Mouse (Mus musculus) ovary, postnatal 10 days (tissue): ENCODE data around the gene Dohh.

Source experiments
- DNase-seq: peaks from one replicate; pipeline ENCODE4 v3.0.0; 2022; ENCODE audit warnings: low spot score

Gene Dohh

DNA sequence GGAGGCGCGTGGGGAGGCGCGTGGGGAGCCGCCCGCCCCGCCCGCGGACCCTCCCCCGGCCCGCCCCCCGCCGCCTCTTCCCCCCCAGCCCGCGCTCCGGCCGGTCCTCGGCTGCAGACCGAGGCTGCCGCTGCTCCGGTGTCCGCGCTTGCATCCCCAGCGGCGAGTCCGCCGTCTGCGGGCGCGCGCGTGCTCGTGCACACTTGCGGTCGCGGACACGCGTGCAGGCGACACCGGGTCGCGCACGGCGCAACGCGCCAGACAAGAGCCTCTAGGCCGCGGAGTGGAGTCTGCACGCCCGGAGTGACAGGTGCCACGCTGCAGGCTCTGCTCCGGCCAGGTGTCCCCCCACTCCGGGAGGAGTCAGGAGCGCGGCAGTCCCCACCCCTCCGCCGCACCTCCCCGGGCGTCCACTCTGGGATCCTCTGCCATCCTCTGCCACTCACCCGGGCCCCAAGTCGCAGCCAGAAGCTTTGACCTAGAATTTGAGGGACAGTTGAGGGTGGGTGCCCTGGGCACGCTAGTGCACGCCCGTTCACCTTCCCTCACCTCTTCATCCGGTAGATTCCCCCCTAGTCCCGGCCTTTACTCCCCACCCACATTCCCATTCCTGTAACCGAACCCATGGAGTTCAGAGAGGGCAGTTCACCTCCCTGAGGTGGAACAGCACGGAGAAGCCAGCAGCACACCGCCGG, 46.8 kb downstream of the Dohh start:
- DNase-seq, result no peak

DNA sequence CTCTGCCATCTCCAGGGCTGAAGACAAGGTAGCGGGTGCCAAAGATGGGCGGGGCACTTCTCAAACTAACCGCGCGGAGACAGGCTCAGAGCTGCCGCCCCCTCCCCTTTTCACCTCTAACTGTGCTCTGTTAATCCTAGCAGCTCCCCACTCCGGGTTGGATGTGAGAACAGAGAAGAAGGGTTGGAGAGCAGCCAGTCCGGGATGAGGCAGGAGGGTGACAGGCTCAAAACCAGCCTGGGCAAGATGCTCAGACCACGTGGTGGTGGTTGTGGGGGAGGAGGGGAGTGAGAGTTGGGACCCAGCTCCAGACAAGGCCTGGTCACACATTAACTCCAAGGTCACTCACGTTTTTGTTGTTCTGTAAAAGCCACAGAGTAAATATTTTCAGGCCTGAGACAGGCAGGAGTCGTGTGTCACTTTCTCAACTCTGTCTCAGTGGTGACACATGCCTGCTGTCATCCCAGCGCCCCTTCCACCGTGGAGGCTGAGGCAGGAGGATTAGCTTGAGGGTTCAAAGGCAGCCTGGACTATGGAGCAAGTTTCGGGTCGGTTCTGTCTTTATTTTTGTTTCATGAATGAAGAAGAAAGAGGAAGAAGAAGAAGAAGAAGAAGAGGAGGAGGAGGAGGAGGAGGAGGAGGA, 47.4 kb downstream of the Dohh start:
- no peak for DNase-seq

DNA sequence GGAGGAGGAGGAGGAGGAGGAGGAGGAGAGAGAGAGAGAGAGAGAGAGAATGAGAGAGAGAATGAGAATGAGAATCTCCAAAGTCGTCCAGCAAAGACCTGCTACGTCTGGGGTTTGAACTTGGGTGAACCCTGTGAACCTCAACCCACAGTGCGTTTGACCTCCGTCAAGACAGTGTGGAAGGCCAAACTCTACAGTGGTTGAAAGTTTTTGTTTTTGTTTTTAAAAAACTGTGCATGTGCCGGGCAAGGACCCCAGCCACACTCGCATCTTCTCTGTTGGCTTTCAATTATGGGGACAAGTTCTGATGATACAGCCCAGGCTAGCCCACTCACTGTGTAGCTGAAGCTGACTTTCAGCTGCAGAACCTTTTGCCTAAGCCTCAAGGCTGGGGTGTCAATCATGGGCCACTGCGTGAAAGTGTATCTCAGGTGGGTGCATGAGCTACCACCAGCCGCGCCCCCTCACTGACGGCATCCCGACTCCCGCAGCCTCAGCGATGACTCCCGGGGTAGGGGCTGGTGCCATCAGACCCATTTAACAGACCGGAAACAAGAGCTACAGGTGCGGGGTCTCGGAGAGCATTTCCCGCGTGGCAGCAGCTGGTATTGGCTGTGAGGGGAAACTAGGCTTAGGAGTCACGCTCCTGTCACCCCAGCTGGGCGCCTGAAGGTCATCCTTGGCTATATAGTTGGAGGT, 48.1 kb downstream of the Dohh start:
- no peak for DNase-seq

DNA sequence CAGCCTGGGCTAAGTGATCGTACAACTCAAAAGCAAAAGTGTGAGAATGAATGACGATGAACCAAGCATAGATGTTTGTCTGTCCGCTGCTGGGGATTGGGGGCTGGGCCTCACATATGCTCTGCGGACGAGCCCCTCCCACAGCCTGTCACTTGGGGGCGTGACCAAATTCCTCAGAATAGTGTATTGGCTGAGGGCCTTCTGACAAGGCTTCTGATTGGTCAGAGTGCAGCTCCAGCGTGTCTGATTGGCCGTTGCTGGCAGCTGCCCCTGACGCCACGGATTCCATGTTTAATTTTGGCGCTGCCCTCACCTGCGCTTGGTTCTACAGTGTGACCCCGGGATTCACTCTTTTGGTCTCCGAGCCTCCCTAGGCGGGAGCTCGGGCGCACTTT, 48.6 kb downstream of the Dohh start:
- no peak for DNase-seq

DNA sequence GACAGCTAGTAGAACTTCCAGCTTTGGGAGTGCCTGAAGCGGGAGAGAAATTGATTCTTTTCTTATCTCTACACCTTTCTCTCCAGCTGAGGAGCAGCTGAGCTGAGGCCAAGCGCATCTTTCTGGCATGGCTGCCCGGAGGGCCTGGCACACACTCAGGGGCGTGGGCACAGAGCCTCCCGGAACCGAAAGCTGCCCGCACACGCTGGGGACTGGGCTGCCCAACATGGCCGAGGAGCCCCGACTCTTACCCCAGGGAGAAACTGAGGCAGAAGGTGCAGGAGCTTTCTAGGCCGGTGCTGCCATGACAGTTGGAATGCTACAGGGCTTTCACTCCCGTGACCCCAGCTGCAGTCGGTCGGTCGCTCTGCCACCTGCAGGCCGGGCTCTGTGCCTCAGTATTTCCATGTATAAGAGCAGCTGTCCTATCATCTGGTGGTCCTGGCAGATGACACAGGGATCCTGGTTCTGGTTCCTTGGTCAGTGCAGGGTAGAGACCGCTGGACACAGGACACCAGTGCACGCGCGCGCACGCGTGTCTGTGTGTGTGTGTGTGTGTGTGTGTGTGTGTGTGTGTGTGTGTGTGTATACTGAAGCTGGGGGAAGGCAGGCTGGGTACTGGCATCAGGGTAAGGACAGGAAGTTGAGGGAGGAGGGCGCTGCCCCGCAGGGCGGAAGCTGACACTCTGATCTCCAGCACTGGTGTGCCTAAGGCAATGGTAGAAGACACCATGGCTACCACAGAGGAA, 49.5 kb downstream of the Dohh start:
- no peak for DNase-seq

DNA sequence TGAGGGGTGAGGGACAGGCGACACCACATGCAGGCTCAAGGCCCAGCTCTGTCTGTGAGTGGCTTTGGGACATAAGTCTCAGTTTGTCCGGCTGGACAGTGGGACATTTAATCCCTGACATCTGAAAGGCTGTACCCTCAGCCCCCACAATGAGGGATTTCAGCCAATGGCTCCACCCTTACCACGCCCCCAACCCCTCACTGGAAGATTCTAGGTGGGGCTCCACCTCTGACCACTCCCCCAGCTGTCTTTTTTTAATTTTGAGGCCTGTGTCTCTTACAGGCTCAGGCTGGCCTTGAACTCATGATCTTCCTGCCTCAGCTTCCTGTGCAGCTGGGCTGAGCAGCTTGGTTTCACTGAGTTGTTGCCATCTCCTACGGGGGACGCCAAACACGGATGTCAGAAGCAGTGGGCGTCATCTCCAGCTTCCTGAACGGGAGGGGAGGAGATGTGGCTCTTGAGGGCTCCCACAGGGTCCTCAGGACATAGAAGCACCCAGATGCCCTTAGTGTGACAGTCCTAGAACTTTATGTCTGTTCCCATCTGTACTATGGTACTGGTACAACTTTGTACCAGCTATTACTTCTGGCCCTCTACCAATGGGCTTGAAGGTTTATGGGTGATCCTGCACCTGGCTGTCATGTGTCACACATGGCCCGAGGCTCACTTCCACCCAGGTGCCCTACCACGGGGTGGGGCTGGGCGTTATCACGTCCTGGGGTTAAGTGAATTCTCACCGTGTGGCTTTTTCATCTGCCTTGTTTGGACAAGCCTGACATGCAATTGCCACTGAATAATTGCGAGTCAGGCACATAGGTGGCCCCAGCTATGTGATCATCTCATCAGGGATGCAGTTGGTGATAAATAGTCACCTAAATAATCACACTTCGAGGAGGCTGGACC, 50.4 kb downstream of the Dohh start:
- no peak for DNase-seq

DNA sequence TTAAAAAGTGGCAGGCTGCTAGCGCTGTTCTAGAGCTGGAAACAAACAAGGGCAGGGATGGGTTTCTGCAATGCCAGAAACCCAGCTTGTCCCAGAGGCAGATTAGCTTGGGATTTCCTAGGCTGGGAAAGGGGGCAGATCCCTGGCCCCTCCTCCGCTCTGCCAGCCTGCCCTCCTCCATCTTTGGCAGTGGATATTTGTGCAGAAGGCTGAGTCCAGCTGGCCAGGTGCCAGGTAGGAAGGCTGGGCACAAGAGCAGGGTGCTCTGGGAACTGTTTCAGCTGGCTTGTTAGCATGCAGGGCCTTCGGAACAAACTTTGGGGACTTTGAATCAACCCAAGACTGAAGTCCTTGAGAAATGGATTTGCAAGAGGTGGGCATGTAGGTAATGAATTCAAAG, 51.2 kb downstream of the Dohh start:
- DNase-seq, result no peak
